Mouse (Mus musculus) neural tube, embryonic 13.5 days (tissue): ENCODE measurements around the gene Lyzl4. TPM values are rescaled to one million over a fixed set of nuclear protein-coding genes. Genes with fewer than 3 reads are reported as not detected.

Source experiments
- ATAC-seq: fragments of 200-750 bp; cut with Nextera tagmentation; 2 replicates; pipeline ENCODE4 v1.8.0; 2017; ENCODE audit warnings: low read depth, mild to moderate bottlenecking, moderate TSS enrichment, moderate library complexity
- H3K27ac ChIP-seq: fragments of 300-500 bp; sonication (generic); replicated peaks from 2 replicates; pipeline ENCODE4 v1.5.1; 2015; ENCODE audit warnings: moderate library complexity, mild to moderate bottlenecking, inconsistent platforms
- H3K27me3 ChIP-seq: fragments of 300-500 bp; sonication (generic); 2 replicates; pipeline ENCODE4 v1.6.1; 2015; ENCODE audit warnings: mild to moderate bottlenecking, inconsistent platforms
- H3K36me3 ChIP-seq: fragments of 300-500 bp; sonication (generic); 2 replicates; pipeline ENCODE4 v1.6.1; 2015; ENCODE audit warnings: mild to moderate bottlenecking, inconsistent platforms
- H3K4me1 ChIP-seq: fragments of 300-500 bp; sonication (generic); replicated peaks from 2 replicates; pipeline ENCODE4 v1.6.1; 2015; ENCODE audit warnings: inconsistent platforms
- H3K4me2 ChIP-seq: fragments of 300-500 bp; sonication (generic); 2 replicates; pipeline ENCODE4 v1.6.1; 2015; ENCODE audit warnings: inconsistent platforms, mild to moderate bottlenecking, moderate library complexity
- H3K4me3 ChIP-seq: fragments of 300-500 bp; sonication (generic); 2 replicates; pipeline ENCODE4 v1.5.1; 2015; ENCODE audit warnings: mild to moderate bottlenecking, inconsistent platforms
- H3K9ac ChIP-seq: fragments of 300-500 bp; sonication (generic); 2 replicates; pipeline ENCODE4 v1.6.1; 2015; ENCODE audit warnings: moderate library complexity, mild to moderate bottlenecking, inconsistent platforms
- H3K9me3 ChIP-seq: fragments of 300-500 bp; sonication (generic); 2 replicates; pipeline ENCODE4 v1.6.1; 2016; ENCODE audit warnings: inconsistent platforms
- WGBS: fragments of 180-500 bp; shearing (Covaris S2); methylation state at CpG from one replicate; pipeline ENCODE4 v1.1.7; 2015; 5-methylcytosine and 5-hydroxymethylcytosine counted together
- polyA plus RNA-seq: library from polyadenylated mRNA; unstranded; fragments of >200 nt; fragmentation: Nextera tagmentation; extraction: Ambion mirVana; gene quantifications from 2 replicates; pipeline ENCODE4 v1.2.1, GENCODE M21; 2015

Lyzl4 gene
- polyA plus RNA-seq, 1 experiment from 2014 or later = not detected

DNA sequence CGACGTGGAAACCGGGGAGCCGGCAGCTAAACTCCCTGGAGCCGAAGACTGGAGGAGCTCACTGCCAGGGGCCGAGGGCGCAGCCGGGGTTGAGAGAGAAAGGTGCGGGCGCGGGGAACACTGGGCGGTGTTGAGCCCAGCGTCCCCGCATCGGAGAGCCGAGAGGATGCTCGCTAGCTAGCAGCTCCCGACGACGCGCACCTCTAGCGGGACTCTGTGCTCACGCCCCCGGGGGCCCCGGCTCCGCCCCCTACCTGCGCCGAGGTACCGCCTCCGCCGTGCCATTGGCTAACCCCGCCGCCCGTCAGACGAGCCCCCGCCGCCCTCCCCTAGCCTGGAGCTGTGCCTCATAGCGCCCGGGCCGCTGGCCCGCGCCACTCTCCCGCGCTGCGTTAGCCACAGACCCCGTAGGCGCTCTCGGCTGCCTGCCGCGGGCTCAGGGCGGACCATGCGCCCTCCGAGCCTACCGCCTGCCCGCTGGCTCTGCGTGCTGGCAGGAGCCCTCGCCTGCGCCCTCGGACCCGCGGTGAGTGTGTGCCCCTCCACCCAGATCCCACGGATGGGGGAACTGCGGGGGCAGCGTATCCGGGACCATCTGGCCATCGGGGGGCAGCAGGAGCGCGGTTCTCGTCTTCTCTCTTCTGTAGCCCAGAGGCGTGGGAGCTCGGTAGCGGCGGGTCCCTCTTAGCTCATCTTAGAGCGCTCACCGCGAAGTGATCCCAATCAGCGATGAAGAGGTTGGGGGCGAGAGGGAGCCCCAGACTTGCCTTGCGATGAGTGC, 695 bp upstream of the Lyzl4 start, which contains the start of gene Vipr1:
Vipr1 (plus strand) TSS at position 316 of the 781 bp plus-strand sequence.
- Histone ChIP-seq H3K4me1 (peaks cover 32% of the 10 kb centered on the region), H3K9ac (peak within 1 kb of the TSS; percentile 65), H3K9me3 (no peaks in the 10 kb centered on the region), H3K4me2 (peak within 1 kb of the TSS; percentile 80), H3K4me3 (peak within 1 kb of the TSS; percentile 46), H3K36me3 (no peaks in the 10 kb centered on the region), H3K27ac (no peak within 1 kb of the TSS), H3K27me3 (peaks cover 66% of the 10 kb centered on the region)
- WGBS = under 1% methylated on average over 74 of the region's 79 CpGs
- ATAC-seq = peak; percentile 83

- Histone ChIP-seq H3K36me3 (no peaks in the 10 kb centered on the region), H3K27me3 (peaks cover 66% of the 10 kb centered on the region), H3K4me2 (peak overlapping the region; percentile 80), H3K9me3 (no peaks in the 10 kb centered on the region), H3K27ac (no peak overlapping the region), H3K4me1 (peaks cover 32% of the 10 kb centered on the region), H3K9ac (peak overlapping the region; percentile 65), H3K4me3 (peak overlapping the region; percentile 46)
- WGBS = 12% methylated on average over 27 of the region's 27 CpGs
- ATAC-seq = peak; percentile 15; the same call in 1 of the 2 replicates
Measured at GRCm38 (mm10) chr9:121641235-121641915, 521 bp downstream of the Lyzl4 start.

DNA sequence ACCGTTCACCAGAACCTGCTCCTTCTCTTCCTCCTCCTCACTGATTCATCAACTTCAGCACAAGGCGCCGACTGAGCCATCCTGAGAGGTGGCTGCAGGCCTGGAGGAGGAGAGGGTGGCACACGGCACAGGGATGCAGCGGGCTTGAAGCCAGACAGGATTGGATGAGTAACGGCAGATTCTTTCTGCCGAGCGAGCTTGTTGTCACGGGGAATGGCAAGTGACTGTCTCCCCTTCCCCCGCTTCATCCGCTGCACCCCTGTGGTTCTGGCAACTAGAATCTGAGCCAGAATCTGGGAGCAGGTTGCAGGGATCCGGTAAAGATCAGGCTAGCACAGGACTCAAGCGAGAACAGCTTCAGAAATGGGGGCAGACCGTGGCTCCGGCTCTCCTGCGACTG, 2.1 kb downstream of the Lyzl4 start:
- Histone ChIP-seq H3K4me1 (peaks cover 32% of the 10 kb centered on the region), H3K4me2 (no peak overlapping the region), H3K9ac (0 out of 2 replicates have a peak overlapping the region, but pooled peaks have one; percentile 2), H3K9me3 (no peaks in the 10 kb centered on the region), H3K27ac (no peak overlapping the region), H3K4me3 (no peak overlapping the region), H3K27me3 (peaks cover 59% of the 10 kb centered on the region), H3K36me3 (no peaks in the 10 kb centered on the region)
- ATAC-seq = no peak
- WGBS = 50% methylated on average over 16 of the region's 16 CpGs

DNA sequence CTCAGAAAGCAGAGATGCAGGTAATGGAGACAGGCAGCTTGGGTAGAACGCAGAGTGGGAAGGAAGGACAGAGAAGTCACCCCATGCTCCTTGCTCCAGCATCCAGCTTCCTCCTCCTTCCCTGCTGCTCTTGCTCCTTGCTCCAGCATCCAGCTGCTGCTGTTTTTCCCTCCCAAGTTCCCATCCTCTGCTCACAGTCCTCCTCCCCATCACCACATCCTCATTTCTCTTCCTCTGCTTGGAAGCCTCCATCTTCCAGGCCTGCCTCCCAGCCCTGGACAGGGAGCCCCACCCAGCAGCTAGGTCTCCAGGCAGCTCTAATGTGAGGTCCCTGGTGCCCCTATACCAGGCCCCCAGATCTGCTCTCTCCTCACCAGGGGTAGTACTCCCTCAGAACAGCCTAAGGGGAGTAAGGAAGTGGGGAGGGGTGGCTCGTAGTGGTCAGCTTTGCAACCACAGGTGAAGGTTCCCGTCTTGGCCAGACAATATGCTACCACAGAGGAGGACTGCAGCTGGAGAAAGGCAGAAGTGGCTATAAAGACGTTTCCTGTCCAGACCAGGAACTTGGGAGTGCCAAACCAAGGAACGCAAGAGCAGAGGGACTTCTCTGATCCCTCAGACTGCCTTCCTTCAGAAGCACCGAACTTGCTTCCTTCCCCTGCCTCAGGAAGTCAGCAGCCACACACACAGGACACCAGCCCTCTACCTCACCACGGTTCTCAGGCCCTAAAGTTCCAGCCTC, 5.9 kb downstream of the Lyzl4 start:
- Histone ChIP-seq H3K9me3 (no peaks in the 10 kb centered on the region), H3K27me3 (peaks cover 21% of the 10 kb centered on the region), H3K4me2 (no peak overlapping the region), H3K4me1 (peaks cover 12% of the 10 kb centered on the region; the same call in 1 of the 2 replicates), H3K9ac (no peak overlapping the region), H3K36me3 (no peaks in the 10 kb centered on the region), H3K4me3 (no peak overlapping the region), H3K27ac (no peak overlapping the region)
- WGBS = 62% methylated on average over 7 of the region's 7 CpGs
- ATAC-seq = no peak

DNA sequence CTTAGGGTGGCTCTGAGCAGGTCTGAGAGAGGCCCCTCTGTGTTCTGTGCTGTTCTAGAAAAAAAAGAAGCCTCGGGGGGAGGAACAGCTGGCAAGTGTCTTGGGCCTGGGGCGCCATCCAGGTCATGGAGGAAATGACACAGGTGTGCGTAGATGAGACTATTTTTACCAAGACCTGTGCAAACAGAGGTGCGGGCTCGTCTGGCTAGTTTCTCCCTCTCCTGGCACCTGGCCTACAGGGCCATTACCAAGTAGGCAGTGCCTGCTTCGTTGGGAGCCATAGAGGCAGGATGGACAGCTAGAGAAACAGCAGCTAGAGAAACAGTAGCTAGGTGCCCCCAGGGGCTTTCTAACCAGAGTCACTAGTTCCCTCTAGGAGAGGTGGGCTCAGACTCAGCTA, 8.6 kb downstream of the Lyzl4 start:
- H3K4me2 ChIP-seq = no peak overlapping the region
- no peaks in the 10 kb centered on the region for H3K36me3 ChIP-seq
- H3K9ac ChIP-seq = no peak overlapping the region
- no peak for ATAC-seq
- WGBS = 78% methylated on average over 6 of the region's 6 CpGs
- no peaks in the 10 kb centered on the region; the same call in 1 of the 2 replicates for H3K27me3 ChIP-seq
- H3K9me3 ChIP-seq = no peaks in the 10 kb centered on the region
- no peak overlapping the region for H3K4me3 ChIP-seq
- no peaks in the 10 kb centered on the region for H3K4me1 ChIP-seq
- no peak overlapping the region for H3K27ac ChIP-seq

- no peak overlapping the region for H3K27ac ChIP-seq
- no peak for ATAC-seq
Measured at GRCm38 (mm10) chr9:121632891-121633290, 9.0 kb downstream of the Lyzl4 start.

GRCm38 (mm10) chr9:121631946-121632345, 9.9 kb downstream of the Lyzl4 start:
- H3K36me3 ChIP-seq = no peaks in the 10 kb centered on the region
- no peak overlapping the region for H3K27ac ChIP-seq
- no peaks in the 10 kb centered on the region for H3K4me1 ChIP-seq
- no peak overlapping the region for H3K4me2 ChIP-seq
- WGBS = 73% methylated on average over 4 of the region's 4 CpGs
- no peak for ATAC-seq
- H3K9ac ChIP-seq = no peak overlapping the region
- no peak overlapping the region for H3K4me3 ChIP-seq
- H3K9me3 ChIP-seq = no peaks in the 10 kb centered on the region
- no peaks in the 10 kb centered on the region for H3K27me3 ChIP-seq

More at GRCm38 (mm10) chr9:121632891-121633290, 9.0 kb downstream of the Lyzl4 start:
- H3K9me3 ChIP-seq = no peaks in the 10 kb centered on the region
- no peaks in the 10 kb centered on the region; the same call in 1 of the 2 replicates for H3K27me3 ChIP-seq
- no peaks in the 10 kb centered on the region for H3K36me3 ChIP-seq
- no peak overlapping the region for H3K4me3 ChIP-seq
- no peaks in the 10 kb centered on the region for H3K4me1 ChIP-seq
- 87% methylated on average over 10 of the region's 10 CpGs for WGBS
- no peak overlapping the region for H3K4me2 ChIP-seq
- H3K9ac ChIP-seq = no peak overlapping the region

- WGBS = 74% methylated on average over 1 of the region's 1 CpGs
- ATAC-seq = no peak
Measured at GRCm38 (mm10) chr9:121630627-121631026, 11.3 kb downstream of the Lyzl4 start.

GRCm38 (mm10) chr9:121624920-121625319, 17.0 kb downstream of the Lyzl4 start:
- no peaks in the 10 kb centered on the region for H3K9me3 ChIP-seq
- no peaks in the 10 kb centered on the region for H3K36me3 ChIP-seq
- H3K27me3 ChIP-seq = no peaks in the 10 kb centered on the region
- ATAC-seq = no peak
- 84% methylated on average over 2 of the region's 2 CpGs for WGBS
- no peaks in the 10 kb centered on the region for H3K4me1 ChIP-seq
- H3K4me3 ChIP-seq = no peak overlapping the region
- no peak overlapping the region for H3K27ac ChIP-seq
- no peak overlapping the region for H3K9ac ChIP-seq
- H3K4me2 ChIP-seq = no peak overlapping the region

More at GRCm38 (mm10) chr9:121630627-121631026, 11.3 kb downstream of the Lyzl4 start:
- H3K36me3 ChIP-seq = no peaks in the 10 kb centered on the region
- H3K4me1 ChIP-seq = no peaks in the 10 kb centered on the region
- H3K27me3 ChIP-seq = no peaks in the 10 kb centered on the region
- H3K4me2 ChIP-seq = no peak overlapping the region
- H3K9ac ChIP-seq = no peak overlapping the region
- no peaks in the 10 kb centered on the region for H3K9me3 ChIP-seq
- H3K4me3 ChIP-seq = no peak overlapping the region
- no peak overlapping the region for H3K27ac ChIP-seq

- Histone ChIP-seq H3K4me1 (peaks cover 7% of the 10 kb centered on the region), H3K9me3 (no peaks in the 10 kb centered on the region), H3K4me3 (no peak overlapping the region), H3K27me3 (no peaks in the 10 kb centered on the region), H3K9ac (no peak overlapping the region), H3K36me3 (no peaks in the 10 kb centered on the region), H3K27ac (no peak overlapping the region), H3K4me2 (no peak overlapping the region)
- no peak for ATAC-seq
- 90% methylated on average over 4 of the region's 4 CpGs for WGBS
Measured at GRCm38 (mm10) chr9:121623235-121623634, 18.7 kb downstream of the Lyzl4 start.

GRCm38 (mm10) chr9:121619441-121619840, 22.5 kb downstream of the Lyzl4 start:
- H3K27me3 ChIP-seq = no peaks in the 10 kb centered on the region; the same call in 1 of the 2 replicates
- no peak overlapping the region for H3K4me3 ChIP-seq
- no peak for ATAC-seq
- H3K4me2 ChIP-seq = no peak overlapping the region
- H3K4me1 ChIP-seq = peaks cover 7% of the 10 kb centered on the region
- no peaks in the 10 kb centered on the region for H3K9me3 ChIP-seq
- H3K36me3 ChIP-seq = no peaks in the 10 kb centered on the region
- no peak overlapping the region for H3K27ac ChIP-seq
- no peak overlapping the region for H3K9ac ChIP-seq
- 26% methylated on average over 7 of the region's 7 CpGs for WGBS

DNA sequence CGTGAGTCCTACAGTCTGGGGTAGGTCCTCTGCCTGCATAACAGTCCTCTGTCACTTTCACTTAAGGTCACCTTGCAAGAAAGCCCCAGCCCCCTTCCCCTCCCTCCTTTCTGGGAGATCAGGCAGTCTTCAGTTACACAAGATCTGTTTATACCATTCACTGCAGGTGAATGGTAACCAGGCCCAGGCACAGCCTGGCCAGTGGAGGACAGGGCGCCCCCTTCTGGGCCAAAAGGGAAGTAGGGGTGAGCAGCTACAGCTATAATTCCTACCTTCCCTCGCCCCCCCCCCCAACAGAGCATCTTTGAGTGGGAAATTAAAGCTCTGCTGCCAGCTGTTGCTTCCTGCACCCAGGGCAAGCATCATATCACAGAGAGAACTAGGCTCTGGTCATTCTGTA, 25.4 kb downstream of the Lyzl4 start:
- 56% methylated on average over 3 of the region's 3 CpGs for WGBS
- Histone ChIP-seq H3K36me3 (no peaks in the 10 kb centered on the region), H3K4me2 (no peak overlapping the region), H3K4me3 (no peak overlapping the region), H3K4me1 (peaks cover 12% of the 10 kb centered on the region), H3K9ac (no peak overlapping the region), H3K9me3 (no peaks in the 10 kb centered on the region), H3K27me3 (no peaks in the 10 kb centered on the region; the same call in 1 of the 2 replicates), H3K27ac (no peak overlapping the region)
- no peak for ATAC-seq
